Mouse (Mus musculus) hindbrain, embryonic 15.5 days (tissue): ENCODE results near the gene Sult2a1. TPM values are rescaled to one million over a fixed set of nuclear protein-coding genes. Genes with fewer than 3 reads are reported as not detected.
"Not testable (repeated sequence)": the region's sequence is repeated elsewhere in the genome, so short reads cannot be mapped to it uniquely, and the experiment has no call there.

Experiments used
- ATAC-seq: fragments of 200-750 bp; cut with Nextera tagmentation; 2 replicates; pipeline ENCODE4 v1.8.0; 2017; ENCODE audit warnings: low read depth, moderate number of reproducible peaks, moderate TSS enrichment; ENCODE audit not compliant: low FRiP score
- H3K27ac ChIP-seq: fragments of 300-500 bp; sonication (generic); replicated peaks from 2 replicates; pipeline ENCODE4 v1.5.1; 2015; ENCODE audit warnings: mild to moderate bottlenecking, inconsistent platforms
- H3K27me3 ChIP-seq: fragments of 300-500 bp; sonication (generic); 2 replicates; pipeline ENCODE4 v1.6.1; 2015; ENCODE audit warnings: control low read depth, inconsistent platforms
- H3K36me3 ChIP-seq: fragments of 300-500 bp; sonication (generic); 2 replicates; pipeline ENCODE4 v1.6.1; 2015; ENCODE audit warnings: control low read depth, inconsistent platforms
- H3K4me1 ChIP-seq: fragments of 300-500 bp; sonication (generic); replicated peaks from 2 replicates; pipeline ENCODE4 v1.6.1; 2015; ENCODE audit warnings: control low read depth, inconsistent platforms
- H3K4me2 ChIP-seq: fragments of 300-500 bp; sonication (generic); 2 replicates; pipeline ENCODE4 v1.6.1; 2015; ENCODE audit warnings: moderate library complexity, mild to moderate bottlenecking, inconsistent platforms
- H3K4me3 ChIP-seq: fragments of 300-500 bp; sonication (generic); 2 replicates; pipeline ENCODE4 v1.5.1; 2015; ENCODE audit warnings: mild to moderate bottlenecking, inconsistent platforms
- H3K9ac ChIP-seq: fragments of 300-500 bp; sonication (generic); 2 replicates; pipeline ENCODE4 v1.6.1; 2015; ENCODE audit warnings: inconsistent platforms
- H3K9me3 ChIP-seq: fragments of 300-500 bp; sonication (generic); 2 replicates; pipeline ENCODE4 v1.6.1; 2016; ENCODE audit warnings: control low read depth, inconsistent platforms
- WGBS: fragments of 180-500 bp; shearing (Covaris S2); methylation state at CpG from one replicate; pipeline ENCODE4 v1.1.7; 2015; 5-methylcytosine and 5-hydroxymethylcytosine counted together
- polyA plus RNA-seq: library from polyadenylated mRNA; unstranded; fragments of >200 nt; fragmentation: Nextera tagmentation; extraction: Ambion mirVana; gene quantifications from 2 replicates; pipeline ENCODE4 v1.2.1, GENCODE M21; 2015

Gene Sult2a1
- polyA plus RNA-seq, result not detected in 2 replicates

- WGBS, result 89% methylated on average over 1 of the region's 2 CpGs
- H3K36me3 ChIP-seq, H3K27ac ChIP-seq, H3K9ac ChIP-seq, H3K4me3 ChIP-seq, ATAC-seq, H3K9me3 ChIP-seq, H3K4me1 ChIP-seq, H3K4me2 ChIP-seq, H3K27me3 ChIP-seq: not testable (repeated sequence)
These were observed at the start of gene Sult2a1 for GRCm38 (mm10) chr7:13837309-13837708. TSS of gene Sult2a1 (minus strand) at chr7:13837409.

GRCm38 (mm10) chr7:13813913-13814312 lies 23.3 kb downstream of the Sult2a1 start:
- Histone ChIP-seq H3K36me3 (no peaks in the 10 kb centered on the region), H3K27ac (no peak overlapping the region), H3K4me3 (no peak overlapping the region), H3K4me2 (no peak overlapping the region), H3K4me1 (no peaks in the 10 kb centered on the region), H3K9ac (no peak overlapping the region), H3K9me3 (peaks cover 12% of the 10 kb centered on the region; the same call in 1 of the 2 replicates), H3K27me3 (no peaks in the 10 kb centered on the region)
- WGBS, result 92% methylated on average over 1 of the region's 1 CpGs
- no peak for ATAC-seq

Other genes starting within 250 kb of the Sult2a1 start
- gene Sult2a5, start 213.4 kb downstream of the Sult2a1 start, polyA plus RNA-seq, result not detected in 2 replicates
- gene Sult2a2, start 103.9 kb downstream of the Sult2a1 start, polyA plus RNA-seq, result not detected in 2 replicates
- gene Sult2a4, start 152.2 kb upstream of the Sult2a1 start, polyA plus RNA-seq, result not detected in 2 replicates